Mouse (Mus musculus) left cerebral cortex, adult 18-20 months (tissue): Measurements from ENCODE around the gene Bst1. TPM values are rescaled to one million over a fixed set of nuclear protein-coding genes. Genes with fewer than 3 reads are reported as not detected.

Experiments
- DNase-seq, 2 experiments: peaks; one replicate each; pipeline ENCODE4 v3.0.0; 2021 to 2022; ENCODE audit warnings: low spot score in 2 of 2, mixed read lengths in 1 of 2
- total RNA-seq, 2 experiments: library from RNA; stranded (reverse); gene quantifications; 2 replicates each; pipeline ENCODE4 v1.2.3; 2021

Gene Bst1
- total RNA-seq, 2 experiments from 2014 or later, result not detected

GRCm38 (mm10) chr5:43853868-43854488, 35.3 kb downstream of the Bst1 start:
- DNase-seq, result no peak

DNA sequence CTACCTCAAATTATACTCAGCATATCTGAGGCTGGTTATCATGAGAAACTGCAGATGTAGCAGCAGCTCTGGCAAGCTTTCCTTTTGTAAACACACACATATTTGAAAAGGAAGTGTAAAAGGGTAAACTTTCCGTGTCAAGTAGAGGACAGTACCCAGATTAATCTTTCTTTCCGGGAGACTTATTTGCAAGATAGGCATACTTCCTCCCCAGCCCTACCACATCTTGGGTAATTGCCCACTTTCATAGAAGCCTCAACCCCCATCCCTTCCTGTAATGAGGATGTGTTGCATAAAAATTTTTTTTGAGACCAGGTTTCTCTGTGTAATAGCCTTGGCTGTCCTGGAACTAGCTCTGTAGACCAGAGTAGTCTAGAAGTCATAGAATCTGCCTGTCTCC, 37.1 kb downstream of the Bst1 start:
- DNase-seq, result no peak

DNA sequence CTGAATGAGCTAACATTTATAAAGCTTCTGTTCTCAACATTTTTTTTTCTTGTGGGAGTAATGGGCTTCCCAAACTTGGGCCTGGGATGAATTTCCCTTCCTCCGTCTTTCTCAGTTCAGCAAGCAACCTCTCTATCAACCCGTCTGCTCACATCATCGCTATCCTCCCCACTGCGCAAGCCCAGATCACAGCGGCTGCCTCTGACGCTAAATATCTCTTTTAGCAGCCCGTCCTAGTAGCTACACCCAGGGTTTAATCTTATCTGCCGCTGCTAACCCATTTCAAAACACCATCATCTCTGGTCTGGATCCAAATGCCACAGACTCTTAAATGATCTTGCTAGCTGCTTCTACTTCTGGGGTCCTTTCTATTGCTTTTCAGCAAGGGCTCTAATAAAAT, 41.0 kb downstream of the Bst1 start:
- DNase-seq, result no peak

DNA sequence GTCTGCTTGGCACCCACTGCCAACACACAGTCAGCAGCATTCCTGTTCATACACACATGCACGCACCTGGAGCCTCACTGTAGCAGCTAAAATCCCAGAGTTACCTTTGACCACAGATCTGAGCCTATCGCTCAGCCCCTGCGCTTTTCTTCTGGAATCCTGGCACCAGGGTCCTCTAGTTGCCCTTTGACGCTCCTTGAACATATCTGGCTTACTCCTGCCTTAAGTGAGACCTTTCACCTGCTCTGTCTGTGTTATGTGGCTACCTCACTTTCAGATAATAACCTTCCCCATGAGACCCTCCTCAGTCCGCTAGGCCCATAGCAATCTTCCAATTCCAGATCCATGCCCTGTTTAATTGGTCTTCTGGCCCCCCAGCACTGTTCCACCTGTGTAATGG, 41.4 kb downstream of the Bst1 start:
- no peak for DNase-seq

- no peak for DNase-seq
These were observed 42.2 kb downstream of the Bst1 start for GRCm38 (mm10) chr5:43860670-43861431.

- DNase-seq, result no peak
These were observed 45.0 kb downstream of the Bst1 start for GRCm38 (mm10) chr5:43863642-43864041.

DNA sequence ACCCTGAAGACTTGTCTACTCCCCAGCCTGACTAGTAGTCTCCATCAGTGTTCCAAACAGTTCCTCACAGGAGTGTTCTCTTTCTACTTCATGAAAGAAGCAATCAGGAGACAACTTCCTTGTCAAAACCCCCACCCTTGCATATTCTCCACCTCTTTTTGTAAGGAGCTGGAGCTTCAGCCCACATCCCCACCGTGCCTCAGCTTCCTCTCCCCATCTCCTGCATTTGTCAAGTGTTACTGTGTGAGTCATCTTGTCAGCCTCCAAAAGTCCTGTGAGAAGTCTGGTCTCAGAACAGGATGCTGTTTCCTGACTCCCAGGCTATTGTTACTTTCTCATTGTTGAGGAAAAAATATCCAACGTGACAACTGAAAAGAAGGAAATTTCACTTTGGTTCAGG, 46.6 kb downstream of the Bst1 start:
- peak in 1 of 2 experiments; percentile 15 for DNase-seq

GRCm38 (mm10) chr5:43868253-43868652, 49.6 kb downstream of the Bst1 start, which contains the start of gene Cd38:
Cd38 (plus strand) TSS chr5:43868553.
- DNase-seq, result no peak

GRCm38 (mm10) chr5:43868711-43869600, 50.3 kb downstream of the Bst1 start:
- DNase-seq, result peak; percentile 39

DNA sequence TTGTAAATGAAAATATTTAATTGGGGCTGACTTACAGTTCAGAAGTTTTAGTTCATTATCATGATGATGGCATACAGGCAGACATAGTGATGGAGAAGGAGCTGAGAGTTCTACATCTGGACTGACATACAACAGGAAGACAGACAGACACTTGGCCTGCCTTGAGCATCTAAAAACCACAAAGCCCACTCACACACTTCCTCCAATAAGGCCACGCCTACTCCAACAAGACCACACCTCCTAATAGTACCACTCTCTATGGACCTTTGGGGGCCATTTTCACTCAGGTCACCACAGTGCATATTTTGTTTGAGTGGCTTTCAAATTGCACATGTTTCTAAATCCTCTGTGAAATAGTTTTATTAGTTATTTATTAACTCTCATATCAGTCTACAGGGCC, 53.2 kb downstream of the Bst1 start:
- DNase-seq, result no peak

- no peak for DNase-seq
These were observed 54.0 kb downstream of the Bst1 start for GRCm38 (mm10) chr5:43872652-43873051.

GRCm38 (mm10) chr5:43882034-43882433, 63.3 kb downstream of the Bst1 start:
- DNase-seq, result no peak

GRCm38 (mm10) chr5:43885060-43885820, 66.6 kb downstream of the Bst1 start:
- no peak for DNase-seq

- peak; percentile 30 to 42 for DNase-seq
These were observed 73.7 kb downstream of the Bst1 start for GRCm38 (mm10) chr5:43892386-43892785.

Other genes starting within 250 kb of the Bst1 start
- 10 to 100 TPM; 14.1 to 19.3 TPM for gene Cc2d2a, start 156.5 kb upstream of the Bst1 start, total RNA-seq
- gene Fbxl5, start 2.8 kb downstream of the Bst1 start, total RNA-seq, result 10 to 100 TPM; 87.5 to 93.3 TPM
- gene Cd38, start 49.7 kb downstream of the Bst1 start, total RNA-seq, result 1 to 10 TPM in 1 of 2 experiments, under 1 TPM in 1; 0.63 to 1.3 TPM
- gene Gm7879, start 94.3 kb downstream of the Bst1 start, total RNA-seq, result 10 to 100 TPM in 1 of 2 experiments, 1 to 10 TPM in 1; 9.1 to 11.9 TPM
- 1 to 10 TPM; 3.9 to 4.2 TPM for gene Fgfbp1, start 162.9 kb downstream of the Bst1 start, total RNA-seq